Comparison of ENCODE assay signal across 7 mouse cellular contexts in genomic region chr14:54426003-54426688, GRCm38 (mm10). TPM values are rescaled to one million over a fixed set of nuclear protein-coding genes. Genes with fewer than 3 reads are reported as not detected.
A peak's percentile ranks its signal among the peaks of the same experiment; 100 is the strongest.
DNase-seq lines count a peak whose midpoint lies in the region; ATAC-seq and TF ChIP-seq lines count a peak whose summit lies in the region.

No protein-coding gene starts in this region.

- no peaks in the 10 kb centered on the region for H3K9me3 ChIP-seq in forebrain, embryonic 10.5 days
- no peaks in the 10 kb centered on the region for H3K9me3 ChIP-seq in liver, embryonic 11.5 days (ENCODE audit: control insufficient read depth, low read length)
- H3K9me3 ChIP-seq in stomach, embryonic 16.5 days (replicated peaks; ENCODE audit: control insufficient read depth, low read length) = no peaks in the 10 kb centered on the region

- H3K4me2 ChIP-seq in liver, embryonic 11.5 days = peak overlapping the region; percentile 89
- H3K4me2 ChIP-seq in stomach, embryonic 16.5 days (ENCODE audit: low read depth, low read length) = peak overlapping the region; percentile 75

- H3K4me3 ChIP-seq in testis, adult 2 months (ENCODE audit: control insufficient read depth, low read depth, low read length) = peak overlapping the region; percentile 88
- H3K4me3 ChIP-seq in forebrain, embryonic 10.5 days = peak overlapping the region; percentile 86
- H3K4me3 ChIP-seq in liver, embryonic 11.5 days (ENCODE audit: low read depth, low read length) = peak overlapping the region; percentile 96
- H3K4me3 ChIP-seq in stomach, embryonic 16.5 days (replicated peaks; ENCODE audit: low read length) = peak overlapping the region; percentile 75

- H3K27ac ChIP-seq in testis, adult 2 months (ENCODE audit: control insufficient read depth, insufficient read depth, low read depth, low read length) = peak overlapping the region; percentile 93
- peak overlapping the region; percentile 92 for H3K27ac ChIP-seq in forebrain, embryonic 10.5 days
- H3K27ac ChIP-seq in liver, embryonic 11.5 days (ENCODE audit: low read depth, low read length) = peak overlapping the region; percentile 91
- H3K27ac ChIP-seq in stomach, embryonic 16.5 days (ENCODE audit: low read length) = peak overlapping the region; percentile 80

- no peak; the same call in 1 of the 2 replicates for ATAC-seq in liver, embryonic 11.5 days (replicated peaks; ENCODE audit: low FRiP score)
- ATAC-seq in stomach, embryonic 16.5 days (ENCODE audit: insufficient read depth, low FRiP score) = no peak

- peaks cover 5% of the 10 kb centered on the region for H3K4me1 ChIP-seq in testis, adult 2 months (ENCODE audit: control insufficient read depth, insufficient read depth, low read length)
- peaks cover 40% of the 10 kb centered on the region for H3K4me1 ChIP-seq in forebrain, embryonic 10.5 days
- H3K4me1 ChIP-seq in liver, embryonic 11.5 days (replicated peaks; ENCODE audit: control insufficient read depth, insufficient read depth, low read length) = peaks cover 38% of the 10 kb centered on the region
- H3K4me1 ChIP-seq in stomach, embryonic 16.5 days (ENCODE audit: control insufficient read depth, insufficient read depth, low read length) = peaks cover 38% of the 10 kb centered on the region

- TF ChIP-seq CTCF in testis, adult 2 months (IDR thresholded peaks at IDR 0.05; ENCODE audit: control insufficient read depth, insufficient read depth, insufficient replicate concordance, low read depth, low read length) = no peak

- DNase-seq in testis, postnatal 10 days (ENCODE audit: low spot score) = no peak
- DNase-seq in forebrain, embryonic 10.5 days (ENCODE audit: extremely low spot score, low spot score) = no peak
- DNase-seq in liver, embryonic 11.5 days (ENCODE audit: low spot score) = no peak
- DNase-seq in yolk sac, embryonic 10.5 days (ENCODE audit: low spot score) = no peak
- DNase-seq in adrenal gland, postnatal 25 days = no peak

- no peak for TF ChIP-seq POLR2A in testis, adult 2 months (IDR thresholded peaks at IDR 0.05; ENCODE audit: control insufficient read depth, low read depth, low read length)

- 35% methylated on average over 14 of the region's 14 CpGs for WGBS in forebrain, embryonic 10.5 days
- WGBS in liver, embryonic 11.5 days = 31% methylated on average over 14 of the region's 14 CpGs
- 31% methylated on average over 14 of the region's 14 CpGs for WGBS in stomach, embryonic 16.5 days

- H3K9ac ChIP-seq in liver, embryonic 11.5 days (ENCODE audit: low read depth, low read length) = peak overlapping the region; percentile 95
- H3K9ac ChIP-seq in stomach, embryonic 16.5 days (ENCODE audit: low read length) = peak overlapping the region; percentile 85

- no peaks in the 10 kb centered on the region for H3K27me3 ChIP-seq in testis, adult 2 months (ENCODE audit: control insufficient read depth, insufficient read depth, low read length)
- no peaks in the 10 kb centered on the region for H3K27me3 ChIP-seq in forebrain, embryonic 10.5 days (ENCODE audit: poor library complexity, severe bottlenecking)
- H3K27me3 ChIP-seq in liver, embryonic 11.5 days (replicated peaks; ENCODE audit: control insufficient read depth, insufficient read depth, low read length) = peaks cover 5% of the 10 kb centered on the region; the same call in 1 of the 2 replicates
- no peaks in the 10 kb centered on the region for H3K27me3 ChIP-seq in stomach, embryonic 16.5 days (ENCODE audit: control insufficient read depth, insufficient read depth, low read length)

- H3K36me3 ChIP-seq in testis, adult 2 months (ENCODE audit: control insufficient read depth, insufficient read depth, low read length) = no peaks in the 10 kb centered on the region
- H3K36me3 ChIP-seq in forebrain, embryonic 10.5 days (replicated peaks) = peaks cover 18% of the 10 kb centered on the region
- H3K36me3 ChIP-seq in liver, embryonic 11.5 days (ENCODE audit: control insufficient read depth, insufficient read depth, low read length) = peaks cover 5% of the 10 kb centered on the region; the same call in 1 of the 2 replicates
- no peaks in the 10 kb centered on the region for H3K36me3 ChIP-seq in stomach, embryonic 16.5 days (ENCODE audit: control insufficient read depth, insufficient read depth, low read length)

RNA-seq across cellular contexts. Expression of gene Mrpl52, which starts 0.6 kb away (rescaled TPM):
- 85.4 and 140 TPM in 2 replicates for polyA plus RNA-seq in testis, adult 2 months (2012; rRNA removed)
- 200 and 201 TPM in 2 replicates for polyA plus RNA-seq in forebrain, embryonic 10.5 days (2016; fragmentation: Nextera tagmentation; extraction: Ambion mirVana)
- 309 and 329 TPM in 2 replicates for polyA plus RNA-seq in liver, embryonic 11.5 days (2014; fragmentation: Nextera tagmentation; extraction: Ambion mirVana)
- 206 and 264 TPM in 2 replicates for polyA plus RNA-seq in stomach, embryonic 16.5 days (2015; fragmentation: Nextera tagmentation; extraction: Ambion mirVana)
- total RNA-seq in adrenal gland, postnatal 25 days (2021) = 197 and 205 TPM in 2 replicates

RNA-seq across cellular contexts. Expression of gene Mmp14, which starts 5.3 kb away (rescaled TPM):
- 16.8 and 17.4 TPM in 2 replicates for polyA plus RNA-seq in testis, adult 2 months (2012; rRNA removed)
- 52.4 and 54.6 TPM in 2 replicates for polyA plus RNA-seq in forebrain, embryonic 10.5 days (2016; fragmentation: Nextera tagmentation; extraction: Ambion mirVana)
- 56.6 and 57.6 TPM in 2 replicates for polyA plus RNA-seq in liver, embryonic 11.5 days (2014; fragmentation: Nextera tagmentation; extraction: Ambion mirVana)
- 120 and 126 TPM in 2 replicates for polyA plus RNA-seq in stomach, embryonic 16.5 days (2015; fragmentation: Nextera tagmentation; extraction: Ambion mirVana)
- 56.4 and 68.5 TPM in 2 replicates for total RNA-seq in adrenal gland, postnatal 25 days (2021)

RNA-seq across cellular contexts. Expression of gene Slc7a7, which starts 8.6 kb away (rescaled TPM):
- 17.7 and 19.5 TPM in 2 replicates for polyA plus RNA-seq in testis, adult 2 months (2012; rRNA removed)
- 4.1 and 4.3 TPM in 2 replicates for polyA plus RNA-seq in forebrain, embryonic 10.5 days (2016; fragmentation: Nextera tagmentation; extraction: Ambion mirVana)
- 8.3 and 10.0 TPM in 2 replicates for polyA plus RNA-seq in liver, embryonic 11.5 days (2014; fragmentation: Nextera tagmentation; extraction: Ambion mirVana)
- polyA plus RNA-seq in stomach, embryonic 16.5 days (2015; fragmentation: Nextera tagmentation; extraction: Ambion mirVana) = 19.0 and 23.0 TPM in 2 replicates
- total RNA-seq in adrenal gland, postnatal 25 days (2021) = 5.4 and 5.9 TPM in 2 replicates

RNA-seq across cellular contexts. Expression of gene Lrp10, which starts 37.8 kb away (rescaled TPM):
- polyA plus RNA-seq in testis, adult 2 months (2012; rRNA removed) = 13.8 and 15.6 TPM in 2 replicates
- 23.8 and 24.4 TPM in 2 replicates for polyA plus RNA-seq in forebrain, embryonic 10.5 days (2016; fragmentation: Nextera tagmentation; extraction: Ambion mirVana)
- polyA plus RNA-seq in liver, embryonic 11.5 days (2014; fragmentation: Nextera tagmentation; extraction: Ambion mirVana) = 38.6 and 41.3 TPM in 2 replicates
- polyA plus RNA-seq in stomach, embryonic 16.5 days (2015; fragmentation: Nextera tagmentation; extraction: Ambion mirVana) = 39.6 and 40.3 TPM in 2 replicates
- total RNA-seq in adrenal gland, postnatal 25 days (2021) = 109 and 130 TPM in 2 replicates

RNA-seq across cellular contexts. Expression of gene Rem2, which starts 49.8 kb away (rescaled TPM):
- polyA plus RNA-seq in testis, adult 2 months (2012; rRNA removed) = 0.25 and 0.28 TPM in 2 replicates
- 12.5 TPM in 2 replicates for polyA plus RNA-seq in forebrain, embryonic 10.5 days (2016; fragmentation: Nextera tagmentation; extraction: Ambion mirVana)
- polyA plus RNA-seq in liver, embryonic 11.5 days (2014; fragmentation: Nextera tagmentation; extraction: Ambion mirVana) = 0.29 and 0.78 TPM in 2 replicates
- polyA plus RNA-seq in stomach, embryonic 16.5 days (2015; fragmentation: Nextera tagmentation; extraction: Ambion mirVana) = 1.5 TPM in 2 replicates
- 0.64 and 0.67 TPM in 2 replicates for total RNA-seq in adrenal gland, postnatal 25 days (2021)
